Mouse (Mus musculus) intestine, embryonic 14.5 days (tissue): ENCODE results near the gene Emc8. TPM values are rescaled to one million over a fixed set of nuclear protein-coding genes. Genes with fewer than 3 reads are reported as not detected.

Source experiments
- ATAC-seq: fragments of 200-750 bp; cut with Nextera tagmentation; replicated peaks from 2 replicates; pipeline ENCODE4 v1.8.0; 2017; ENCODE audit warnings: low read depth, moderate number of reproducible peaks, moderate TSS enrichment, moderate library complexity; ENCODE audit not compliant: low FRiP score, low TSS enrichment
- DNase-seq: peaks from one replicate; pipeline ENCODE4 v3.0.0-alpha.2; 2018; ENCODE audit warnings: low spot score
- H3K27ac ChIP-seq: fragments of 300-500 bp; sonication (generic); 2 replicates; pipeline ENCODE4 v1.5.1; 2014; ENCODE audit warnings: low read depth, mild to moderate bottlenecking, control low read depth
- H3K27me3 ChIP-seq: fragments of 300-500 bp; sonication (generic); replicated peaks from 2 replicates; pipeline ENCODE4 v1.6.1; 2014; ENCODE audit warnings: low read length, control low read depth; ENCODE audit not compliant: control insufficient read depth, insufficient read depth
- H3K36me3 ChIP-seq: fragments of 300-500 bp; sonication (generic); 2 replicates; pipeline ENCODE4 v1.6.1; 2014; ENCODE audit warnings: low read length, control low read depth; ENCODE audit not compliant: control insufficient read depth, insufficient read depth
- H3K4me1 ChIP-seq: fragments of 300-500 bp; sonication (generic); replicated peaks from 2 replicates; pipeline ENCODE4 v1.6.1; 2014; ENCODE audit warnings: low read length, control low read depth, mixed read lengths; ENCODE audit not compliant: control insufficient read depth, insufficient read depth
- H3K4me2 ChIP-seq: fragments of 300-500 bp; sonication (generic); 2 replicates; pipeline ENCODE4 v1.6.1; 2014; ENCODE audit warnings: low read length
- H3K4me3 ChIP-seq: fragments of 300-500 bp; sonication (generic); 2 replicates; pipeline ENCODE4 v1.5.1; 2014; ENCODE audit warnings: low read depth, low read length, control low read depth, mixed read lengths
- H3K9ac ChIP-seq: fragments of 300-500 bp; sonication (generic); 2 replicates; pipeline ENCODE4 v1.6.1; 2014; ENCODE audit warnings: mild to moderate bottlenecking, low read length
- H3K9me3 ChIP-seq: fragments of 300-500 bp; sonication (generic); 2 replicates; pipeline ENCODE4 v1.6.1; 2016; ENCODE audit warnings: low read length, control low read depth; ENCODE audit not compliant: control insufficient read depth
- WGBS: fragments of 180-500 bp; shearing (Covaris S2); extraction: QIAGEN DNeasy Blood & Tissue Kit; methylation state at CpG from one replicate; pipeline ENCODE4 v1.1.7; 2014; 5-methylcytosine and 5-hydroxymethylcytosine counted together
- polyA plus RNA-seq: library from polyadenylated mRNA; unstranded; fragments of >200 nt; fragmentation: Nextera tagmentation; extraction: Ambion mirVana; gene quantifications from 2 replicates; pipeline ENCODE4 v1.2.1, GENCODE M21; 2014

The Emc8 gene
- polyA plus RNA-seq, 1 experiment from 2014 or later = 294 TPM

GRCm38 (mm10) chr8:120642031-120642662 lies 26.2 kb downstream of the Emc8 start:
- H3K36me3 ChIP-seq = no peaks in the 10 kb centered on the region
- H3K27ac ChIP-seq = no peak overlapping the region
- no peaks in the 10 kb centered on the region for H3K4me1 ChIP-seq
- H3K27me3 ChIP-seq = no peaks in the 10 kb centered on the region
- H3K4me2 ChIP-seq = no peak overlapping the region
- no peak for DNase-seq
- H3K9me3 ChIP-seq = no peaks in the 10 kb centered on the region
- H3K4me3 ChIP-seq = no peak overlapping the region
- ATAC-seq = no peak
- no peak overlapping the region for H3K9ac ChIP-seq
- WGBS = 72% methylated on average over 10 of the region's 10 CpGs

DNA sequence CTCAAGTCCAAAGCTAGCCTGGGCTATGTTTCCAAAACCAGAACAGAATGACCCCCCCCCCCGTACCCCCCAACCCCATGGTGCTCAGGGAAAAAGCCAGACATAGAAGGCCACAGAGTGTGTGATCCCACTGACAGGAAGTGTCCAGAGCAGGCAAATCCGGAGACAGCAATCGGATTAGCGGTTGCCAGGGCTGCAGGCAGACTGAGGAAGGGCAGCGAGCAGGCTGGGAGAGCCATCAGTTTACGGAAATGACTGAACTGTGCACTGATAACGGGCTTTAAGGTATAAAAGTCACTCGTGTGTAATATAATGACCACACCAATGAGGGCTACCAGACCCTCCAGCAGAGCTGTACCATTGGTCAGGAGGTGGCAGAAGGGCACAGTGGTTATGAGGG lies 27.1 kb downstream of the Emc8 start:
- H3K4me3 ChIP-seq = no peak overlapping the region
- no peak overlapping the region for H3K4me2 ChIP-seq
- no peaks in the 10 kb centered on the region for H3K9me3 ChIP-seq
- H3K9ac ChIP-seq = no peak overlapping the region
- no peak for DNase-seq
- no peak overlapping the region for H3K27ac ChIP-seq
- H3K4me1 ChIP-seq = no peaks in the 10 kb centered on the region
- H3K27me3 ChIP-seq = no peaks in the 10 kb centered on the region
- no peaks in the 10 kb centered on the region for H3K36me3 ChIP-seq
- WGBS = 28% methylated on average over 8 of the region's 8 CpGs
- ATAC-seq = 0 out of 2 replicates have a peak, but pooled peaks have one; percentile 42

DNA sequence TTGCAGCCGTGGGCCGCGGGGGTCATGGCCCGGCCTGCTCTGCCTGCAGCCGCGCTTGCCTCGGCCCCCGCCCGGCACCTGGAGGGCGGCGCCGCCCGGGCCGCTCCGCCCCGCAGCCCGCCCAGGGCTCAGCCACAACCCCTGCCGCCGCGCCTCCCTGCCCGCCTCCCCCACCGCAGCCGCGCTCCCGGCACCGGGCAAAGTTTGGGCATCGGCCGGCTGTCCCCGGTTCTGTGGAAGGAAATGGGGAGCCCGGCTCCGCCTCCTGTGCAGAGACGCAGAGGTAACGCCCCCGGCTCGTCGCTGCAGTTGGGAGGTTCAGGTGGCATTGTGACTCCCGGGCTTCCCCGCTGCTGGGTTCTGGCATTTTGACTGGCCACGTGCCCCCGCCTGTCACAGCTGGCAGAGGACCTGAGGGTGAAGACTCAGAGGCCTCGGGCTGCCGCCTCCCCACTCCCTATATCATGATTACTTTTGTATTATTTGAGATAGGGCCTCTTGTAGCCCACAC lies 34.0 kb downstream of the Emc8 start:
- peak; percentile 67 for DNase-seq
- H3K4me2 ChIP-seq = peak overlapping the region; percentile 100
- no peaks in the 10 kb centered on the region for H3K36me3 ChIP-seq
- under 1% methylated on average over 39 of the region's 42 CpGs for WGBS
- H3K9ac ChIP-seq = peak overlapping the region; percentile 53
- H3K4me1 ChIP-seq = peaks cover 6% of the 10 kb centered on the region; the same call in 1 of the 2 replicates
- H3K9me3 ChIP-seq = no peaks in the 10 kb centered on the region
- H3K4me3 ChIP-seq = peak overlapping the region; percentile 53
- peaks cover 10% of the 10 kb centered on the region for H3K27me3 ChIP-seq
- H3K27ac ChIP-seq = no peak overlapping the region
- peak; percentile 48 for ATAC-seq

GRCm38 (mm10) chr8:120633665-120634271 lies 34.6 kb downstream of the Emc8 start:
- DNase-seq = no peak

GRCm38 (mm10) chr8:120632969-120633664 lies 35.3 kb downstream of the Emc8 start:
- Histone ChIP-seq H3K4me1 (peaks cover 6% of the 10 kb centered on the region; the same call in 1 of the 2 replicates), H3K4me3 (peak overlapping the region; percentile 53), H3K9ac (no peak overlapping the region), H3K27ac (no peak overlapping the region), H3K9me3 (no peaks in the 10 kb centered on the region), H3K27me3 (peaks cover 10% of the 10 kb centered on the region), H3K4me2 (peak overlapping the region; percentile 100), H3K36me3 (no peaks in the 10 kb centered on the region)
- WGBS = 42% methylated on average over 17 of the region's 17 CpGs
- ATAC-seq (peak; percentile 2; the same call in 1 of the 2 replicates), DNase-seq (peak; percentile 60)

More at GRCm38 (mm10) chr8:120633665-120634271, 34.6 kb downstream of the Emc8 start:
- H3K36me3 ChIP-seq = no peaks in the 10 kb centered on the region
- peak overlapping the region; percentile 53 for H3K9ac ChIP-seq
- peaks cover 10% of the 10 kb centered on the region for H3K27me3 ChIP-seq
- H3K27ac ChIP-seq = no peak overlapping the region
- H3K9me3 ChIP-seq = no peaks in the 10 kb centered on the region
- ATAC-seq = peak; percentile 56
- peaks cover 6% of the 10 kb centered on the region; the same call in 1 of the 2 replicates for H3K4me1 ChIP-seq
- peak overlapping the region; percentile 53 for H3K4me3 ChIP-seq
- peak overlapping the region; percentile 100 for H3K4me2 ChIP-seq
- 2% methylated on average over 36 of the region's 44 CpGs for WGBS

GRCm38 (mm10) chr8:120631441-120632375 lies 36.7 kb downstream of the Emc8 start:
- DNase-seq (no peak), ATAC-seq (no peak)
- H3K4me2 ChIP-seq = no peak overlapping the region
- H3K4me1 ChIP-seq = peaks cover 6% of the 10 kb centered on the region; the same call in 1 of the 2 replicates
- no peaks in the 10 kb centered on the region for H3K9me3 ChIP-seq
- H3K36me3 ChIP-seq = no peaks in the 10 kb centered on the region
- 81% methylated on average over 21 of the region's 21 CpGs for WGBS
- peaks cover 10% of the 10 kb centered on the region for H3K27me3 ChIP-seq
- no peak overlapping the region for H3K27ac ChIP-seq
- H3K4me3 ChIP-seq = no peak overlapping the region
- no peak overlapping the region for H3K9ac ChIP-seq

- Histone ChIP-seq H3K9me3 (no peaks in the 10 kb centered on the region), H3K9ac (no peak overlapping the region), H3K27ac (no peak overlapping the region), H3K4me2 (no peak overlapping the region), H3K4me1 (peaks cover 6% of the 10 kb centered on the region; the same call in 1 of the 2 replicates), H3K4me3 (no peak overlapping the region), H3K27me3 (peaks cover 10% of the 10 kb centered on the region), H3K36me3 (no peaks in the 10 kb centered on the region)
- WGBS = 44% methylated on average over 6 of the region's 6 CpGs
- ATAC-seq = no peak
- DNase-seq = no peak
These were observed 37.5 kb downstream of the Emc8 start for GRCm38 (mm10) chr8:120630848-120631247.

DNA sequence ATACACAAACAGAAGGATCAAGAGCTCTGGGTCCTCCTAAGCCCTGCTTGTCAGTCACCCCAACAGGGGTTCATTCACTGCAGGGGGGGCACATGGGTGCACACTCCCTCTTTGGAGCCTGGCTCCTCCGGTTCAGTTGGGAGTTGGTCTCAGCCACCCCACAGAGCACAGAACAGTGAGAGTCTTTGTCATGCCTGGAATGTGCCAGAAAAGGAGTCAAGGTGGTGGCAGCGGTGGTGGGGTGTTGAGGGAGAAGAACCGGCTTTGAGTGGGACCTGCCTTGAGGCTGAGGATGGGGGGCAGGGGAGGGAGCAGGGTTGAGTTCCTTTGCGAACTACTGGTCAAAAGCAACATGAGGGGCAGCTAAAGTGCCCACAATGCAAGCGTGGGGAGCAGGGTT lies 38.3 kb downstream of the Emc8 start:
- no peak overlapping the region for H3K27ac ChIP-seq
- H3K9ac ChIP-seq = no peak overlapping the region
- 60% methylated on average over 5 of the region's 5 CpGs for WGBS
- H3K4me2 ChIP-seq = no peak overlapping the region
- no peak overlapping the region for H3K4me3 ChIP-seq
- peaks cover 6% of the 10 kb centered on the region; the same call in 1 of the 2 replicates for H3K4me1 ChIP-seq
- peaks cover 10% of the 10 kb centered on the region for H3K27me3 ChIP-seq
- H3K9me3 ChIP-seq = no peaks in the 10 kb centered on the region
- H3K36me3 ChIP-seq = no peaks in the 10 kb centered on the region
- ATAC-seq (no peak), DNase-seq (no peak)
